Mouse (Mus musculus): ENCODE data around the gene Pde1c.

The Pde1c gene

GRCm38 (mm10) chr6:56441501-56441900 is 127.4 kb downstream of the Pde1c start:
- DNase-seq: no peak

GRCm38 (mm10) chr6:56425846-56426245 is 143.1 kb downstream of the Pde1c start:
- DNase-seq: no peak

GRCm38 (mm10) chr6:56422866-56423265 is 146.0 kb downstream of the Pde1c start:
- no peak for DNase-seq

- no peak for DNase-seq
Measured at GRCm38 (mm10) chr6:56416191-56416590, 152.7 kb downstream of the Pde1c start.

- DNase-seq: no peak
Measured at GRCm38 (mm10) chr6:56389178-56389577, 179.7 kb downstream of the Pde1c start.

GRCm38 (mm10) chr6:56376359-56376758 is 192.5 kb downstream of the Pde1c start:
- DNase-seq: no peak

GRCm38 (mm10) chr6:56374180-56374579 is 194.7 kb downstream of the Pde1c start:
- DNase-seq: no peak

GRCm38 (mm10) chr6:56373753-56374152 is 195.2 kb downstream of the Pde1c start:
- no peak for DNase-seq

- DNase-seq: no peak
Measured at GRCm38 (mm10) chr6:56373046-56373751, 195.7 kb downstream of the Pde1c start.

GRCm38 (mm10) chr6:56369462-56369861 is 199.4 kb downstream of the Pde1c start:
- DNase-seq: no peak

- DNase-seq: no peak
Measured at GRCm38 (mm10) chr6:56368116-56368515, 200.8 kb downstream of the Pde1c start.

GRCm38 (mm10) chr6:56367257-56367656 is 201.6 kb downstream of the Pde1c start:
- DNase-seq: no peak

GRCm38 (mm10) chr6:56362650-56363049 is 206.3 kb downstream of the Pde1c start:
- DNase-seq: no peak

- DNase-seq: peak; percentile 32
Measured at GRCm38 (mm10) chr6:56362128-56362545, 206.8 kb downstream of the Pde1c start.

- DNase-seq: no peak
Measured at GRCm38 (mm10) chr6:56361348-56362127, 207.4 kb downstream of the Pde1c start.

- DNase-seq: no peak
Measured at GRCm38 (mm10) chr6:56360086-56360485, 208.8 kb downstream of the Pde1c start.

- no peak for DNase-seq
Measured at GRCm38 (mm10) chr6:56359126-56359525, 209.8 kb downstream of the Pde1c start.

- no peak for DNase-seq
Measured at GRCm38 (mm10) chr6:56347207-56347606, 221.7 kb downstream of the Pde1c start.

- no peak for DNase-seq
Measured at GRCm38 (mm10) chr6:56345082-56345481, 223.8 kb downstream of the Pde1c start.

GRCm38 (mm10) chr6:56342005-56342404 is 226.9 kb downstream of the Pde1c start:
- DNase-seq: no peak

GRCm38 (mm10) chr6:56335811-56336446 is 233.0 kb downstream of the Pde1c start:
- no peak for DNase-seq

GRCm38 (mm10) chr6:56332149-56332548 is 236.8 kb downstream of the Pde1c start:
- DNase-seq: no peak

- DNase-seq: no peak
Measured at GRCm38 (mm10) chr6:56331432-56331831, 237.5 kb downstream of the Pde1c start.

- no peak for DNase-seq
Measured at GRCm38 (mm10) chr6:56328103-56328502, 240.8 kb downstream of the Pde1c start.
